Mouse (Mus musculus): ENCODE results near the gene Gm9639.
"Not testable (repeated sequence)": the region's sequence is repeated elsewhere in the genome, so short reads cannot be mapped to it uniquely, and the experiment has no call there.

Gene Gm9639

DNA sequence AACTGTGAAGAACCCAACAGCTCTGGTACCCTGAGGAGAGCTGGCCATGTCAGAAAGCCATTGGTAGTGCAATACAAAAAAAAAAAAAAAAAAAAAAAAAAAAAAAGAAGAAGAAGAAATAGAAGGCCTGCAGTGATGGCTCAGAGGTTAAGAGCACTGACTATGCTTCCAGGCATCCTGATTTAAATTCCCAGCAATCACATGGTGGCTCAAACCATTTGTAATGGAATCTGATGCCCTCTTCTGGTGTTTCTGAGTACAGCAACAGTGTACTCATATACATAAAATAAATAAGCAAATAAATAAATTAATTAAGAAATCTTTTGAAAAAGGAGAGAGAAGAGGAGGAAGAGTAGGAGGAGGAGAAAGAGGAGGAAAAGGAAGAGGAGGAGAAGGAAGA lies 41.4 kb downstream of the Gm9639 start:
- DNase-seq (ENCODE audit: low spot score in 2 of 2) = no peak

DNA sequence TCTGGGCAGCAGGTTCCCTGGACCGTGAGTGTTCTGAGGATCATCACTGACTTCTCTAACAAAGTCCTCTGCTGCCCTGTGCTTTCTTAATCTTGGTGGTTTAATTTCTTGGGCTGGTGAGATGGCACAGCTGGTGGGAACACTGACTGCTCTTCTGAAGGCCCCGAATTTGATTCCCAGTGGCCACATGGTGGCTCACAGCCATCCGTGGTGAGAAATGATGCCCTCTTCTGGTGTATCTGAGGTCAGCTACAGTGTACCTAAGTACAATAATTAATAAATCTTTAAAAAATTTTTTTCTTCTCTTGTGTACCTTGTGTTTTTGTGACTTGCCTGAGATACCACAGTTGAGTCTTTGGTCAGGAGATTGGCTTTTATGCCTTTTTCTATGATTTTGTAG lies 42.6 kb downstream of the Gm9639 start:
- DNase-seq (ENCODE audit: low spot score in 2 of 2) = not testable (repeated sequence)

DNA sequence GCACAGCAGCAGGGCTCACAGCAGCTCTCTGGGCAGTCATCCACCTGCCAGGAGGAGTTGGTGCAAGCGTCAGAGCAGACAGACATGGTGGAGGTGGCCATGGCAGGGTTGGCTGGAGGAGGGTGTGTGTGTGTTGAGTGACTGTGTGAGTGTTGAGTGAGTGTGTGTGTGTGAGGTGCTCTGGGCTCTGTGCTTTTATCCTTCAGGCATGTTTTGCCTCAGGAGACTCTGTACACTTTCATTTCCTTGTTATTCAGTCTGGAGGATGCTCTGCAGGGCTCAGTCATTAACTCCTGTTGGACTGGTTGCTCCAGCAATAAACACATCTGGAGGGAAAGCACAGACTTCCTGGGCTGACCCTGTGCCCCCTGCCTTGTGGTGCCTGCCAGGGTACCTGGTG lies 43.6 kb downstream of the Gm9639 start, which contains the start of gene Gm9736:
Gene Gm9736, minus strand, starts transcription at position 101 of the 400 bp plus-strand sequence.
- not testable (repeated sequence) for DNase-seq (ENCODE audit: low spot score in 2 of 2)

DNA sequence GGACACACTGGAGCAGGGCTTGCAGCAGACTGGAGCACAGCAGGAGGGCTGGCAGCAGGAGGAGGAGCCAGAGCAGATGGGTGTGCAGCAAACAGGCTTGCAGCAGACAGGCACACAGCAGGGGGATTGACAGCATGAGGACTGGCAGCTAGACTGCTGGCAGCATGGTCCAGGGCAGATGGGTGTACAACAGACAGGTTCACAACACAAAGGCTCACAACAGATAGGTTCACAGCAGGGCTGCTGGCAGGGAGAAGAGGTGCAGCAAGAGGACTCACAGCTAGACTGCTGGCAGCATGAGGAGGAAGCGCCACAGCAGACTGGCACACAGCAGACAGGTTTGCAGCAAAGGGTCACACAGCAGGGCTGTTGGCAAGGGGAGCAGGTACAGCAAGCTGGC lies 44.2 kb downstream of the Gm9639 start:
- DNase-seq (ENCODE audit: low spot score in 2 of 2) = not testable (repeated sequence)
